Mouse (Mus musculus) ES-E14 (cell line): Measurements from ENCODE around the gene Radil. TPM values are rescaled to one million over a fixed set of nuclear protein-coding genes. Genes with fewer than 3 reads are reported as not detected.

Experiments
- DNase-seq: peaks from one replicate; pipeline ENCODE4 v3.0.0-alpha.2; 2013; ENCODE audit warnings: low read depth, low spot score
- H3K27ac ChIP-seq: 2 replicates; pipeline ENCODE4 v1.5.1; 2012; ENCODE audit warnings: low read depth, mild to moderate bottlenecking, low read length, moderate library complexity, mixed read lengths; ENCODE audit not compliant: poor library complexity, insufficient read depth, severe bottlenecking
- H3K36me3 ChIP-seq: 2 replicates; pipeline ENCODE4 v1.6.1; 2012; ENCODE audit warnings: mild to moderate bottlenecking, low read length, moderate library complexity, mixed read lengths; ENCODE audit not compliant: control insufficient read depth, poor library complexity, insufficient read depth, severe bottlenecking
- H3K4me1 ChIP-seq, 2 experiments: fragments of 150-350 bp in 1 of 2; sonication (generic) in 1 of 2; 2 replicates each; pipeline ENCODE4 v1.6.1; 2012; ENCODE audit warnings: low read length in 2 of 2, mild to moderate bottlenecking in 1 of 2, mixed read lengths in 1 of 2; ENCODE audit not compliant: control insufficient read depth in 2 of 2, insufficient read depth in 2 of 2, poor library complexity in 1 of 2
- H3K4me3 ChIP-seq, 2 experiments: fragments of 150-350 bp in 1 of 2; sonication (generic) in 1 of 2; 2 replicates each; pipeline ENCODE4 v1.5.1; 2012; ENCODE audit warnings: low read length in 2 of 2, low read depth in 1 of 2, mild to moderate bottlenecking in 1 of 2, mixed read lengths in 1 of 2; ENCODE audit not compliant: insufficient read depth in 1 of 2, poor library complexity in 1 of 2, severe bottlenecking in 1 of 2
- H3K9ac ChIP-seq: 2 replicates; pipeline ENCODE4 v1.6.1; 2012; ENCODE audit warnings: low read depth, mild to moderate bottlenecking, low read length, mixed read lengths; ENCODE audit not compliant: poor library complexity, insufficient read depth, severe bottlenecking
- H3K9me3 ChIP-seq: fragments of 150-350 bp; sonication (generic); 2 replicates; pipeline ENCODE4 v1.6.1; 2012; ENCODE audit warnings: low read depth, mild to moderate bottlenecking, low read length; ENCODE audit not compliant: control insufficient read depth, insufficient read depth
- CHD2 ChIP-seq: IDR thresholded peaks from 2 replicates; pipeline ENCODE4 v1.6.1; 2014; ENCODE audit warnings: mild to moderate bottlenecking, low read depth, low read length, inconsistent platforms
- HCFC1 ChIP-seq: IDR thresholded peaks from 2 replicates; pipeline ENCODE4 v1.6.1; 2012; ENCODE audit warnings: low read length, inconsistent platforms, borderline replicate concordance; ENCODE audit not compliant: insufficient read depth
- MAFK ChIP-seq: IDR thresholded peaks from 2 replicates; pipeline ENCODE4 v1.6.1; 2014; ENCODE audit warnings: mild to moderate bottlenecking, low read depth, low read length, inconsistent platforms; ENCODE audit not compliant: insufficient read depth
- ZC3H11A ChIP-seq: IDR thresholded peaks from 2 replicates; pipeline ENCODE4 v1.6.1; 2012; ENCODE audit warnings: low read depth, mild to moderate bottlenecking, inconsistent platforms, low read length, borderline replicate concordance
- ZNF384 ChIP-seq: IDR thresholded peaks from 2 replicates; pipeline ENCODE4 v1.6.1; 2012; ENCODE audit warnings: low read depth, low read length, inconsistent platforms
- in situ Hi-C, 2 experiments: fragments of 600-800 bp; cut with MboI; formaldehyde crosslinking; loops; one replicate each; pipeline ENCODE4 v1.15.1; 2025; ENCODE audit warnings: low sequenced_read_pairs in 2 of 2, inconsistent platforms in 1 of 2; ENCODE audit not compliant: unreplicated experiment in 2 of 2
- total RNA-seq: library from RNA; depleted of rRNA; stranded (reverse); fragments of 300-350 nt; gene quantifications from 2 replicates; pipeline ENCODE4 v1.2.3, GENCODE M21; 2012

The Radil gene
- total RNA-seq, 1 experiment, result 6.2 TPM

GRCm38 (mm10) chr5:142502414-142502813 lies 48.5 kb downstream of the Radil start:
- H3K36me3 ChIP-seq, result no peaks in the 10 kb centered on the region; the same call in 1 of the 2 replicates
- no peaks in the 10 kb centered on the region for H3K9me3 ChIP-seq
- in situ Hi-C loops, result loop anchor here in 1 of 2 experiments (5.0 kb wide), 1 partner anchor 45 kb away; no protein-coding TSS in a partner anchor
- H3K4me3 ChIP-seq, result no peak overlapping the region
- H3K27ac ChIP-seq, result no peak overlapping the region
- no peak overlapping the region for H3K9ac ChIP-seq
- peak; percentile 86 for DNase-seq
- H3K4me1 ChIP-seq, result peaks cover 0 to 24% of the 10 kb centered on the region in 2 experiments; a peak in 1 of 4 replicates
- TF ChIP-seq ZNF384 (no peak), ZC3H11A (peak; percentile 54; the same call in 1 of the 2 replicates), MAFK (no peak), HCFC1 (0 out of 2 replicates have a peak, but pooled peaks have one; percentile 37), CHD2 (no peak)

- Histone ChIP-seq H3K4me3 (no peak overlapping the region), H3K9ac (no peak overlapping the region), H3K9me3 (no peaks in the 10 kb centered on the region), H3K27ac (no peak overlapping the region; the same call in 1 of the 2 replicates), H3K4me1 (peaks cover 0 to 19% of the 10 kb centered on the region in 2 experiments; a peak in 1 of 4 replicates), H3K36me3 (no peaks in the 10 kb centered on the region; the same call in 1 of the 2 replicates)
- in situ Hi-C loops, result loop anchor here in 1 of 2 experiments (5.0 kb wide), 1 partner anchor 46 kb away; no protein-coding TSS in a partner anchor
- DNase-seq, result no peak
- TF ChIP-seq ZNF384 (no peak), HCFC1 (no peak), MAFK (no peak), CHD2 (no peak)
These were observed 50.0 kb downstream of the Radil start for GRCm38 (mm10) chr5:142500918-142501317.

GRCm38 (mm10) chr5:142498964-142499363 lies 51.9 kb downstream of the Radil start:
- Histone ChIP-seq H3K27ac (no peak overlapping the region), H3K9me3 (no peaks in the 10 kb centered on the region), H3K4me1 (peaks cover 0 to 25% of the 10 kb centered on the region in 2 experiments; a peak in 1 of 4 replicates), H3K4me3 (no peak overlapping the region), H3K9ac (no peak overlapping the region), H3K36me3 (no peaks in the 10 kb centered on the region; the same call in 1 of the 2 replicates)
- peak; percentile 39 for DNase-seq
- TF ChIP-seq ZC3H11A, result peak; percentile 47; the same call in 1 of the 2 replicates
- TF ChIP-seq CHD2, result no peak
- in situ Hi-C loops, result no loop called here

- TF ChIP-seq CHD2, result no peak
- in situ Hi-C loops, result no loop called here
These were observed 55.4 kb downstream of the Radil start for GRCm38 (mm10) chr5:142495321-142496096.

GRCm38 (mm10) chr5:142493307-142493706 lies 57.6 kb downstream of the Radil start:
- H3K9ac ChIP-seq, result no peak overlapping the region
- TF ChIP-seq HCFC1 (no peak), CHD2 (no peak), ZC3H11A (no peak), MAFK (no peak), ZNF384 (no peak)
- no peaks in the 10 kb centered on the region for H3K9me3 ChIP-seq
- in situ Hi-C loops, result no loop called here
- H3K4me3 ChIP-seq, result no peak overlapping the region
- no peak for DNase-seq
- H3K4me1 ChIP-seq, result peaks cover 0 to 10% of the 10 kb centered on the region in 2 experiments; a peak in 1 of 4 replicates
- no peak overlapping the region for H3K27ac ChIP-seq
- H3K36me3 ChIP-seq, result no peaks in the 10 kb centered on the region; the same call in 1 of the 2 replicates

More at GRCm38 (mm10) chr5:142495321-142496096, 55.4 kb downstream of the Radil start:
- Histone ChIP-seq H3K4me1 (peaks cover 0 to 13% of the 10 kb centered on the region in 2 experiments; a peak in 1 of 4 replicates), H3K27ac (no peak overlapping the region), H3K4me3 (no peak overlapping the region), H3K9ac (no peak overlapping the region), H3K9me3 (no peaks in the 10 kb centered on the region), H3K36me3 (no peaks in the 10 kb centered on the region; the same call in 1 of the 2 replicates)
- no peak for DNase-seq
